Mouse (Mus musculus): ENCODE data around the gene Glis3. TPM values are rescaled to one million over a fixed set of nuclear protein-coding genes. Genes with fewer than 3 reads are reported as not detected.

Glis3 gene
- polyA plus RNA-seq, 1 experiment: 6.5 TPM

- Histone ChIP-seq H3K4me3 (replicated peaks; ENCODE audit: extremely low read depth, low read depth, low read length) (no peak overlapping the region), H3K4me1 (ENCODE audit: control insufficient read depth, insufficient read depth, low read length) (peaks cover 4% of the 10 kb centered on the region; the same call in 1 of the 2 replicates)
- 46% methylated on average over 6 of the region's 6 CpGs for WGBS
- no peak for DNase-seq
- TF ChIP-seq POLR2A (IDR thresholded peaks at IDR 0.05; ENCODE audit: borderline replicate concordance, extremely low read depth, low read depth, low read length) (no peak), CTCF (IDR thresholded peaks at IDR 0.05; ENCODE audit: insufficient read depth, low read length) (no peak)
Observed at GRCm38 (mm10) chr19:28576619-28577018, 103.3 kb downstream of the Glis3 start.

GRCm38 (mm10) chr19:28573641-28574040 is 106.2 kb downstream of the Glis3 start:
- no peak for DNase-seq
- TF ChIP-seq POLR2A (IDR thresholded peaks at IDR 0.05; ENCODE audit: borderline replicate concordance, extremely low read depth, low read depth, low read length): no peak
- H3K4me1 ChIP-seq (ENCODE audit: control insufficient read depth, insufficient read depth, low read length): peaks cover 4% of the 10 kb centered on the region; the same call in 1 of the 2 replicates
- 87% methylated on average over 3 of the region's 3 CpGs for WGBS
- H3K4me3 ChIP-seq (replicated peaks; ENCODE audit: extremely low read depth, low read depth, low read length): no peak overlapping the region

GRCm38 (mm10) chr19:28569856-28570255 is 110.0 kb downstream of the Glis3 start:
- no peak for DNase-seq
- H3K4me3 ChIP-seq (replicated peaks; ENCODE audit: extremely low read depth, low read depth, low read length): no peak overlapping the region
- H3K4me1 ChIP-seq (ENCODE audit: control insufficient read depth, insufficient read depth, low read length): peaks cover 9% of the 10 kb centered on the region
- 72% methylated on average over 3 of the region's 3 CpGs for WGBS
- TF ChIP-seq POLR2A (IDR thresholded peaks at IDR 0.05; ENCODE audit: borderline replicate concordance, extremely low read depth, low read depth, low read length) (no peak), CTCF (IDR thresholded peaks at IDR 0.05; ENCODE audit: insufficient read depth, low read length) (no peak)

GRCm38 (mm10) chr19:28567100-28567499 is 112.8 kb downstream of the Glis3 start:
- H3K4me1 ChIP-seq (ENCODE audit: control insufficient read depth, insufficient read depth, low read length): peaks cover 9% of the 10 kb centered on the region
- WGBS: 47% methylated on average over 1 of the region's 1 CpGs
- no peak for TF ChIP-seq POLR2A (IDR thresholded peaks at IDR 0.05; ENCODE audit: borderline replicate concordance, extremely low read depth, low read depth, low read length)
- no peak for TF ChIP-seq CTCF (IDR thresholded peaks at IDR 0.05; ENCODE audit: insufficient read depth, low read length)
- DNase-seq: no peak
- no peak overlapping the region for H3K4me3 ChIP-seq (replicated peaks; ENCODE audit: extremely low read depth, low read depth, low read length)

- no peak for DNase-seq
Observed at GRCm38 (mm10) chr19:28566554-28566953, 113.3 kb downstream of the Glis3 start.

GRCm38 (mm10) chr19:28561697-28562002 is 118.2 kb downstream of the Glis3 start:
- TF ChIP-seq CTCF (IDR thresholded peaks at IDR 0.05; ENCODE audit: insufficient read depth, low read length): no peak
- no peak for TF ChIP-seq POLR2A (IDR thresholded peaks at IDR 0.05; ENCODE audit: borderline replicate concordance, extremely low read depth, low read depth, low read length)
- no peak for DNase-seq
- Histone ChIP-seq H3K4me1 (ENCODE audit: control insufficient read depth, insufficient read depth, low read length) (peaks cover 6% of the 10 kb centered on the region; the same call in 1 of the 2 replicates), H3K4me3 (replicated peaks; ENCODE audit: extremely low read depth, low read depth, low read length) (no peak overlapping the region)

More at GRCm38 (mm10) chr19:28566554-28566953, 113.3 kb downstream of the Glis3 start:
- 44% methylated on average over 2 of the region's 2 CpGs for WGBS
- Histone ChIP-seq H3K4me3 (replicated peaks; ENCODE audit: extremely low read depth, low read depth, low read length) (no peak overlapping the region), H3K4me1 (ENCODE audit: control insufficient read depth, insufficient read depth, low read length) (peaks cover 8% of the 10 kb centered on the region)
- no peak for TF ChIP-seq POLR2A (IDR thresholded peaks at IDR 0.05; ENCODE audit: borderline replicate concordance, extremely low read depth, low read depth, low read length)
- no peak for TF ChIP-seq CTCF (IDR thresholded peaks at IDR 0.05; ENCODE audit: insufficient read depth, low read length)

- H3K4me3 ChIP-seq (replicated peaks; ENCODE audit: extremely low read depth, low read depth, low read length): no peak overlapping the region
- H3K4me1 ChIP-seq (ENCODE audit: control insufficient read depth, insufficient read depth, low read length): peaks cover 3% of the 10 kb centered on the region; the same call in 1 of the 2 replicates
- WGBS: 47% methylated on average over 8 of the region's 8 CpGs
- no peak for DNase-seq
- TF ChIP-seq POLR2A (IDR thresholded peaks at IDR 0.05; ENCODE audit: borderline replicate concordance, extremely low read depth, low read depth, low read length) (no peak), CTCF (IDR thresholded peaks at IDR 0.05; ENCODE audit: insufficient read depth, low read length) (no peak)
Observed at GRCm38 (mm10) chr19:28560801-28561696, 118.8 kb downstream of the Glis3 start.

- no peak for DNase-seq
- peaks cover 2% of the 10 kb centered on the region; the same call in 1 of the 2 replicates for H3K4me1 ChIP-seq (ENCODE audit: control insufficient read depth, insufficient read depth, low read length)
- 62% methylated on average over 7 of the region's 7 CpGs for WGBS
- TF ChIP-seq POLR2A (IDR thresholded peaks at IDR 0.05; ENCODE audit: borderline replicate concordance, extremely low read depth, low read depth, low read length) (no peak), CTCF (IDR thresholded peaks at IDR 0.05; ENCODE audit: insufficient read depth, low read length) (no peak)
- no peak overlapping the region for H3K4me3 ChIP-seq (replicated peaks; ENCODE audit: extremely low read depth, low read depth, low read length)
Observed at GRCm38 (mm10) chr19:28559836-28560235, 120.0 kb downstream of the Glis3 start.

GRCm38 (mm10) chr19:28559400-28559799 is 120.5 kb downstream of the Glis3 start:
- DNase-seq: no peak
- WGBS: 74% methylated on average over 10 of the region's 10 CpGs
- no peak for TF ChIP-seq CTCF (IDR thresholded peaks at IDR 0.05; ENCODE audit: insufficient read depth, low read length)
- Histone ChIP-seq H3K4me1 (ENCODE audit: control insufficient read depth, insufficient read depth, low read length) (peaks cover 2% of the 10 kb centered on the region; the same call in 1 of the 2 replicates), H3K4me3 (replicated peaks; ENCODE audit: extremely low read depth, low read depth, low read length) (no peak overlapping the region)

- DNase-seq: no peak
- Histone ChIP-seq H3K4me3 (replicated peaks; ENCODE audit: extremely low read depth, low read depth, low read length) (no peak overlapping the region), H3K4me1 (ENCODE audit: control insufficient read depth, insufficient read depth, low read length) (peaks cover 2% of the 10 kb centered on the region; the same call in 1 of the 2 replicates)
- TF ChIP-seq CTCF (IDR thresholded peaks at IDR 0.05; ENCODE audit: insufficient read depth, low read length) (no peak), POLR2A (IDR thresholded peaks at IDR 0.05; ENCODE audit: borderline replicate concordance, extremely low read depth, low read depth, low read length) (no peak)
- 70% methylated on average over 8 of the region's 8 CpGs for WGBS
Observed at GRCm38 (mm10) chr19:28558661-28559060, 121.2 kb downstream of the Glis3 start.

Measured in lung, adult 2 months (tissue).